Mouse (Mus musculus) induced T-regulatory cell, adult 2 months (primary cell): ENCODE measurements at regions not wholly inside any gene's neighbourhood (a gene's known extent, or its start where the extent isn't known, plus 50 kb on each side); places are given as distances from the start of the nearest gene placed in this dataset.
"Not testable (repeated sequence)": the region's sequence is repeated elsewhere in the genome, so short reads cannot be mapped to it uniquely, and the experiment has no call there.

Experiments used
- DNase-seq: peaks from one replicate; pipeline ENCODE4 v3.0.0-alpha.2; 2012; ENCODE audit warnings: low read depth

DNA sequence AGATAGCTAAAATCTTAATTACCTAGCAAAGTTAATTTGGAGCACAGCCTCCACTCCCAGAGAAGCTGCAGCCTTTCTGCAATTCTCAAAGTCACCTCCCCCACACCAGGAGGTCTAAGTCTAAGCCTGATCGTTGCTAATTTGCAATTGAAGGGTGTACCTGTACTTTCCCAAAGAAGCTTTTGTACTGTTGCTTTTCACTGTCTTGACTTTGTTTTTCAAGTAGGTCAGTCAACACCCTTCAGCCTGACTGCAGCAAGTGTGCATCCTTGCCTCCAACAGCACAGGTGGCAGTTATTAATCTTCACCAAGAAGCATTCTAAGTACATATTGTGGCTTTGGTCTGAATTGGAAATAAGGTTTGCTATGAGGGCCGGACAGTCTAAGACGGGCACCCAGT, 91.7 kb upstream of the Slc22a30 start:
- DNase-seq, result not testable (repeated sequence)

DNA sequence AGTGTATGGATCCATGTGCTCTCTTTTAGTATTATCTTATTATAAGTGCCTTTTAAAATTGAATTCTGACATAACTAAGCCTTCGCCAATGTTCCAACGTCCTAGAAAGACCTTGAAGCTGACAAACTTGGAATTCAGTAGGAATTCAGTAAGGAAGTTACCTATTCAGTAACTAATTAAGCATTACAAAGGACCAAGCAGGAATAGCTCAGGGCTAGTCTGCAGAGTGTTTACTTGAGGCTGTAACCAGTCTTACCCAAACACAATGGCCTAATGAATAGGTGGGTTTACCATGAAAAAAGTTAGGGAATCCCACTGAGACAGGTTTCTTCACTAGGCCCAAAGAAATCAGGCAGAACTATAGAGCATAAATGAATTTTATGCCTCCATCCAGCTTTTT, 92.6 kb upstream of the Slc22a30 start:
- not testable (repeated sequence) for DNase-seq

DNA sequence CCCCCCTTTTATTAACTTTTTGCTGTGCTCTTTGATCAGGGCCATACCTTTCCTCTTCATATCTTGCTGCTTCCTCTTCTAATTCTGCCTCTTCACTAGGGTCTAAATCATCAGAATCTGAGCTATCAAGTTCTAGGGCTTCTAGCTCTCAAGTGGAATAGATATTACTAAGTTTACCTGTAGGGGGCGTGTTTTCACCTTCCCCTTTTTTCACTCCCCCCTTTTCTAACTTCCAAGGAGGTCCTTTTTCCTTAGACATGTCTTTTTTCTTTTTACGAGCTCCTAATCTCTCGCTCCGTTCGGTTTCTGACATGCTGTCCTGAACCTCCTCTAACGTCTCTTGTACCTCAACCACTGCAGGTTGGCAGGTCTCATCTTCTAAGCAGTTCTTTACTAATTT, 73.3 kb upstream of the Slc22a8 start:
- DNase-seq, result not testable (repeated sequence)

DNA sequence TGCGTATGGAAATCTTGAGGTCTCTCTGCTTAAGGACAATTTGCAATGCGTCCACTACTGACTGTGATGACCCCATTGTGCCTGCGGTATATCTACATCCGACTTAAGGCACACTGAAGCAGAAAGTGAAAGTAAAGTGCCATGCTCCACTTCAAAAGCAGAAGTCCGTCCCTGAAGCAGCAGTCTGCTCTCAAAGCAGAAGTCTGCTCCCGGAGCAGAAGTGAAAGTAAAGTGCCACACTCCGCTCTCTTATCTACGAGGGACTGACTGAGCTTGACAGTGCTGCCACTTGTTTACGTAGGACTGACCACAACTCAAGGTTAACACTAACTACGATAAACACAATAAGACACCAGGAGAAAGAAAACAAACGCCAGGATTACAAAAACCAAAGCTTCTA, 72.8 kb upstream of the Slc22a8 start:
- peak; percentile 85 for DNase-seq

DNA sequence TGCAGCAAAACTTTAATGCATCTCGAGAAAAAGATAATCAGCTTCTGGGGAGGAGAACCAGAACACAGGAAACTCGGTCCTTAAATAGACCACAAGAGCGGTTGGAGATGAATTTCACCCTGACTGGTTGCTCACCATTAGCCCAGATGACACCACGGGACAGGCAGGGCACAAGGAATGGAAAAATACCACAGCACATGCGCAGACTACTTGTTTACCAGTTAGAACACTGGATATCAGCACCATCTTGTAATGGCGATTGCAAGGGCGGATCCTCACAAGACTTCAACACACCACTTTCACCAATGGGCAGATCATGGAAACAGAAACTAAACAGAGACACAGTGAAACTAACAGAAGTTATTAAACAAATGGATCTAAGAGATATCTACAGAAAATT, 72.1 kb upstream of the Slc22a8 start:
- peak; percentile 77 for DNase-seq

DNA sequence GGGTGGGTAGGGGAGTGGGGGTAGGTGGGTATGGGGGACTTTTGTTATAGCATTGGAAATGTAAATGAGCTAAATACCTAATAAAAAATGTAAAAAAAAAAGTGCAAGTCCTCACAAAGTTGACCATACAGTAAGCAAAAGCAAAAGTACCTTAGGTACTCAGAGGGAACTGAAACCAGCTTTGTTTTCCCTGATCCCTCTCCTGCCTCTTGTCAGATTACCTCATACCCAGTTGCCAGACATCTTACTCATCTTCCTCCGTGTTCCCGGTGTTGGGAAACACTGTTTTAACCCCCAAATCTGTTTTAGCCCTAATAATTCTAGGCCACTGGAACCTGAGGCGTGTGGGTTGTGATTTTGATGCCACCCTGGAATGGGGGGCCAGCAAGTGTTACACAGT, 56.5 kb upstream of the Slc22a8 start:
- DNase-seq, result no peak

DNA sequence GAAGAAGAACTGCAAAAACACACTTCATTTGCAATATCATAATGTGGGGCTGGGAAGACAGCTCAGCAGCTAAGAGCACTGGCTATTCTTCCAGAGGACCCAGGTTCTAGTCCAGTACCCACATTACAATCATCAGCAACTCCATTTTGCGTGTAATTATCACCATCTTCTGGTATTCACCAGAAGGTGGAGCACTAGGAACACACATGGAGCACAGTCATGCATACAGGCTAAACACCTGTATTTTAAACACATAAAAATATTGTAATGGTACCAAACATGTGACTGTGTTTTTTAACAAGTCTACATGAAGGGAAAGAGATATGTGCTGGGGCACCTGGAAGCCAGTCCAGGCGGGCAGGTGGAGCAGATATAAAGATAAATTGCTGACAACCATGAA, 55.0 kb upstream of the Slc22a8 start:
- peak; percentile 25 for DNase-seq
